Mouse (Mus musculus): Measurements from ENCODE around the gene Atp6v0a2.

- TF ChIP-seq CTCF (IDR thresholded peaks at IDR 0.05; ENCODE audit: low read depth, low read length) (no peak), POLR2A (IDR thresholded peaks at IDR 0.05; ENCODE audit: borderline replicate concordance, low read depth, low read length) (no peak)
These were observed 13.7 kb upstream of the Atp6v0a2 start for GRCm38 (mm10) chr5:124614709-124615108.

Measured in bone marrow macrophage, adult 2 months (primary cell).